Mouse (Mus musculus) liver, embryonic 12.5 days (tissue): Measurements from ENCODE around the gene Rgs19. TPM values are rescaled to one million over a fixed set of nuclear protein-coding genes. Genes with fewer than 3 reads are reported as not detected.

ENCODE experiments used
- ATAC-seq: fragments of 200-750 bp; cut with Nextera tagmentation; 2 replicates; pipeline ENCODE4 v1.8.0; 2017; ENCODE audit warnings: moderate number of reproducible peaks, mild to moderate bottlenecking, moderate library complexity
- H3K27ac ChIP-seq: fragments of 300-500 bp; sonication (generic); 2 replicates; pipeline ENCODE4 v1.5.1; 2016; ENCODE audit warnings: mild to moderate bottlenecking
- H3K27me3 ChIP-seq: fragments of 300-500 bp; sonication (generic); replicated peaks from 2 replicates; pipeline ENCODE4 v1.6.1; 2016; ENCODE audit warnings: mild to moderate bottlenecking, moderate library complexity
- H3K36me3 ChIP-seq: fragments of 300-500 bp; sonication (generic); 2 replicates; pipeline ENCODE4 v1.6.1; 2016; ENCODE audit warnings: mild to moderate bottlenecking, moderate library complexity
- H3K4me1 ChIP-seq: fragments of 300-500 bp; sonication (generic); 2 replicates; pipeline ENCODE4 v1.6.1; 2016
- H3K4me2 ChIP-seq: fragments of 300-500 bp; sonication (generic); 2 replicates; pipeline ENCODE4 v1.6.1; 2016; ENCODE audit warnings: mild to moderate bottlenecking, moderate library complexity
- H3K4me3 ChIP-seq: fragments of 300-500 bp; sonication (generic); 2 replicates; pipeline ENCODE4 v1.5.1; 2016; ENCODE audit warnings: mild to moderate bottlenecking, moderate library complexity
- H3K9ac ChIP-seq: fragments of 300-500 bp; sonication (generic); 2 replicates; pipeline ENCODE4 v1.6.1; 2016; ENCODE audit warnings: mild to moderate bottlenecking, moderate library complexity
- H3K9me3 ChIP-seq: fragments of 300-500 bp; sonication (generic); replicated peaks from 2 replicates; pipeline ENCODE4 v1.6.1; 2016; ENCODE audit warnings: mild to moderate bottlenecking, moderate library complexity
- WGBS: fragments of 180-500 bp; shearing (Covaris S2); methylation state at CpG from one replicate; pipeline ENCODE4 v1.1.7; 2016; ENCODE audit not compliant: insufficient replicate concordance; 5-methylcytosine and 5-hydroxymethylcytosine counted together
- polyA plus RNA-seq: library from polyadenylated mRNA; unstranded; fragments of >200 nt; fragmentation: Nextera tagmentation; extraction: Ambion mirVana; gene quantifications from 2 replicates; pipeline ENCODE4 v1.2.1, GENCODE M21; 2016

Gene Rgs19
- polyA plus RNA-seq, 1 experiment from 2014 or later = 26.9 TPM

DNA sequence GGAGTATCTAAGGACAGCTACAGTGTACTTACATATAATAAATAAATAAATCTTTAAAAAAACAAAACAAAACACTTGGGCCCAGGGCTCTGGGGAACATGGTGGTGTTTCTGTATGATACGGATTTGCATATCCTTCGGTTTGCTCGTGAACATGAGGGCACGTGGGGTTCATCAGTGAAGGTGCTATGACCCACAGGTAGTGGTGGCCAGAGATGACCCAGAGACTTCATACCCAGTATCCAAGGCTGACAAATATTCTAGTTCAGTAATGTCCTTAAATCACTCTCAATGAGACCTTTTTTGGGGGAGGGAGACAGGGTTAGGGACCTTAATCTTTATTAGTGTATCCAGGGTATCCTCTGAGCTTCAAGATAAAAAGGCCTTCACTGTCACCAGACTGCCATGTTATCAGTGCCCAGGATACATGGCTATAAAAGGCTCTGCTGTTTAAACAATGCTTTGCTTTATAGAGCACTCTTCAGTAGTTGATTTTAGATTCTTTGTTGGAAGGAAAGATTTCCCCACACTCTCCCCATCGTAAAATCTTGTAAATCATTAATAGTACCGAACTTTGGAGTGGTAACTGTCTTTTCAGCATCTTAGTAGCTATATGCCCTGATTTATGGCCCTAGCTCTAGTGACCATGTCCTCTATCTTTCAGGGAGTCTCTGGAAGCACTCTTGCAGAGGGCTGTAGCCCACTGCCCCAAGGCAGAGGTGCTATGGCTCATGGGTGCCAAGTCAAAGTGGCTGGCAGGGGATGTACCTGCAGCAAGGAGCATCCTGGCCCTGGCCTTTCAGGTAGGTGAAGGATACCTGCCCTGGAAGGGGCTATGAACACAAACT lies 46.9 kb downstream of the Rgs19 start:
- Histone ChIP-seq H3K4me1 (no peaks in the 10 kb centered on the region), H3K27me3 (no peaks in the 10 kb centered on the region), H3K4me2 (no peak overlapping the region), H3K36me3 (peaks cover 96% of the 10 kb centered on the region), H3K9ac (no peak overlapping the region), H3K9me3 (no peaks in the 10 kb centered on the region), H3K27ac (no peak overlapping the region), H3K4me3 (no peak overlapping the region)
- no peak for ATAC-seq
- 81% methylated on average over 6 of the region's 6 CpGs for WGBS

DNA sequence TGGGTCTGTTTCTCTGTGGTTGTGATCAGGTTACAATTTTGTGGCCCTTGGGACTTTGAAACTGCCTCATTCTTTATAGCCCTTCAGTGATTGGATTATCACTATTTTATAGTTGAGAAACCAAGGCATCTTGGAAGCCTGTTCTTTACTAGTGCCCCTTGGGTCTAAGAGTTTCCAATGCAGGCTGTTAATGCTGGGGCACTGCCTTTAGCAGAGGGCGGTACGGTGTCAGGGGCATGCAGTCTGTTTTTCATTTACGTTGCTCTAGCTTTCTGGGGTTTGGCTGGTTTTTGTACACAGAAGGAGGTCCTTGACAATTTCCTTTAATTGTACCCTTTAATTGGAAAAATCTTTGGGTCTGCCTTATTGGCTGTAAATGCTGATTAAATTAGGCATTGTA lies 48.1 kb downstream of the Rgs19 start:
- Histone ChIP-seq H3K27ac (no peak overlapping the region), H3K9ac (no peak overlapping the region), H3K4me3 (no peak overlapping the region), H3K27me3 (no peaks in the 10 kb centered on the region), H3K36me3 (peaks cover 97% of the 10 kb centered on the region), H3K9me3 (no peaks in the 10 kb centered on the region), H3K4me2 (no peak overlapping the region), H3K4me1 (no peaks in the 10 kb centered on the region)
- 98% methylated on average over 3 of the region's 3 CpGs for WGBS
- ATAC-seq = no peak

DNA sequence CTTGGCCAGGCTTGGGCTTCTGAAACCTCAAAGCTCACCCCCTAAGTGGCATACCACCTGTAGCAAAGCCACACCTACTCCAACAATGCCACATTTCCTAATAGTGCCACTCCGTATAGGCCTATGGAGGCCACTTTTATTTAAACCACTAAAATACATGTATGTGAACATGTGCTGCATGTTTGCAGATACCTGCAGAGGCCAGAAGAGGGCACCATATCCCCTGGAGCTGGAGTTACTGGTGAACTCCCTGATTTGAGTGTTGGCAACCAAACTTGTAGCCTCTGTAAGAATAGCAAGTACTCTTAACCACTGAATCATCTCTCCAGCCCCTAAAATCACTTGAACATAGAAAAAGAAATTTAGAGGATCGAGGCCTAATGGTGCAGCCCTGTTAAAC lies 49.4 kb downstream of the Rgs19 start:
- 88% methylated on average over 2 of the region's 2 CpGs for WGBS
- Histone ChIP-seq H3K4me2 (no peak overlapping the region), H3K9me3 (no peaks in the 10 kb centered on the region), H3K4me1 (no peaks in the 10 kb centered on the region), H3K9ac (no peak overlapping the region), H3K36me3 (peaks cover 97% of the 10 kb centered on the region), H3K4me3 (no peak overlapping the region), H3K27ac (no peak overlapping the region), H3K27me3 (no peaks in the 10 kb centered on the region)
- ATAC-seq = no peak

Other genes starting within 250 kb of the Rgs19 start
- 15.5 and 16.9 TPM in 2 replicates for gene Zbtb46, start 234.6 kb downstream of the Rgs19 start, polyA plus RNA-seq
- gene Abhd16b, start 200.8 kb downstream of the Rgs19 start, polyA plus RNA-seq = 0.12 TPM in 1 of 2 replicates, not detected in the other
- gene Tpd52l2, start 196.8 kb downstream of the Rgs19 start, polyA plus RNA-seq = 93.4 and 95.8 TPM in 2 replicates
- gene Dnajc5, start 173.5 kb downstream of the Rgs19 start, polyA plus RNA-seq = 43.6 and 45.0 TPM in 2 replicates
- gene Uckl1, start 109.1 kb downstream of the Rgs19 start, polyA plus RNA-seq = 30.7 and 32.7 TPM in 2 replicates
- 45.6 and 48.2 TPM in 2 replicates for gene Prpf6, start 102.1 kb downstream of the Rgs19 start, polyA plus RNA-seq
- gene Zfp512b, start 101.2 kb downstream of the Rgs19 start, polyA plus RNA-seq = 22.2 and 23.4 TPM in 2 replicates
- gene Samd10, start 94.8 kb downstream of the Rgs19 start, polyA plus RNA-seq = 2.8 and 3.0 TPM in 2 replicates
- gene Gm29797, start 36.9 kb downstream of the Rgs19 start, polyA plus RNA-seq = not detected in 2 replicates
- gene Sox18, start 22.3 kb downstream of the Rgs19 start, polyA plus RNA-seq = 9.4 and 10.4 TPM in 2 replicates
- gene Tcea2, start 13.7 kb downstream of the Rgs19 start, polyA plus RNA-seq = 4.6 and 4.7 TPM in 2 replicates
- gene Lkaaear1, start 4.5 kb upstream of the Rgs19 start, polyA plus RNA-seq = not detected in 2 replicates
- 0.89 and 0.94 TPM in 2 replicates for gene Oprl1, start 21.0 kb upstream of the Rgs19 start, polyA plus RNA-seq
- gene Myt1, start 69.4 kb upstream of the Rgs19 start, polyA plus RNA-seq = 0.07 TPM in 1 of 2 replicates, not detected in the other
- gene Pcmtd2, start 143.9 kb upstream of the Rgs19 start, polyA plus RNA-seq = 18.2 TPM in 2 replicates
- 42.4 and 44.1 TPM in 2 replicates for gene Polr3k, start 170.4 kb upstream of the Rgs19 start, polyA plus RNA-seq